ENCODE assay signal across 8 mouse cellular contexts in genomic region chr6:50261922-50262261, GRCm38 (mm10). TPM values are rescaled to one million over a fixed set of nuclear protein-coding genes. Genes with fewer than 3 reads are reported as not detected.
DNase-seq lines count a peak whose midpoint lies in the region; ATAC-seq and TF ChIP-seq lines count a peak whose summit lies in the region.

No protein-coding gene starts in this region.

- no peak for DNase-seq in kidney, postnatal 0 days (ENCODE audit: low spot score)
- no peak for DNase-seq in kidney, postnatal 10 days
- DNase-seq in intestine, embryonic 14.5 days (ENCODE audit: low spot score), result no peak
- no peak for DNase-seq in midbrain, postnatal 0 days (ENCODE audit: low spot score)
- DNase-seq in spleen, postnatal 14 days (ENCODE audit: low spot score in 2 of 2), result no peak
- no peak for DNase-seq in gastrocnemius, postnatal 4 days (ENCODE audit: low spot score in 2 of 2)
- no peak for DNase-seq in layer of hippocampus, adult 9-10 months (ENCODE audit: low spot score)

- peaks cover 11% of the 10 kb centered on the region for H3K4me1 ChIP-seq in kidney, postnatal 0 days (replicated peaks; ENCODE audit: insufficient read depth, low read length)
- peaks cover 13% of the 10 kb centered on the region for H3K4me1 ChIP-seq in embryonic facial prominence, embryonic 13.5 days
- 0 out of 2 replicates have a peak, but pooled peaks cover 5% of the 10 kb centered on the region for H3K4me1 ChIP-seq in intestine, embryonic 14.5 days (replicated peaks; ENCODE audit: control insufficient read depth, insufficient read depth, low read length)
- peaks cover 4% of the 10 kb centered on the region; the same call in 1 of the 2 replicates for H3K4me1 ChIP-seq in midbrain, postnatal 0 days (ENCODE audit: insufficient read depth, low read length)

- H3K9ac ChIP-seq in kidney, postnatal 0 days (ENCODE audit: low read depth, low read length), result peak overlapping the region; percentile 52
- H3K9ac ChIP-seq in embryonic facial prominence, embryonic 13.5 days, result peak overlapping the region; percentile 78
- peak overlapping the region; percentile 61 for H3K9ac ChIP-seq in intestine, embryonic 14.5 days (ENCODE audit: low read length)
- H3K9ac ChIP-seq in midbrain, postnatal 0 days (replicated peaks; ENCODE audit: low read length, poor library complexity, severe bottlenecking), result peak overlapping the region; percentile 70

- H3K27me3 ChIP-seq in kidney, postnatal 0 days (ENCODE audit: insufficient read depth, low read length), result no peaks in the 10 kb centered on the region
- H3K27me3 ChIP-seq in embryonic facial prominence, embryonic 13.5 days, result no peaks in the 10 kb centered on the region
- no peaks in the 10 kb centered on the region for H3K27me3 ChIP-seq in intestine, embryonic 14.5 days (replicated peaks; ENCODE audit: control insufficient read depth, insufficient read depth, low read length)
- H3K27me3 ChIP-seq in midbrain, postnatal 0 days (ENCODE audit: insufficient read depth, low read length), result no peaks in the 10 kb centered on the region

- H3K9me3 ChIP-seq in kidney, postnatal 0 days (replicated peaks; ENCODE audit: low read length), result no peaks in the 10 kb centered on the region
- H3K9me3 ChIP-seq in embryonic facial prominence, embryonic 13.5 days, result no peaks in the 10 kb centered on the region
- no peaks in the 10 kb centered on the region for H3K9me3 ChIP-seq in intestine, embryonic 14.5 days (ENCODE audit: control insufficient read depth, low read length)
- H3K9me3 ChIP-seq in midbrain, postnatal 0 days (ENCODE audit: low read length), result no peaks in the 10 kb centered on the region

- 1% methylated on average over 6 of the region's 6 CpGs for WGBS in kidney, postnatal 0 days
- 3% methylated on average over 6 of the region's 6 CpGs for WGBS in embryonic facial prominence, embryonic 13.5 days
- WGBS in intestine, embryonic 14.5 days, result 2% methylated on average over 6 of the region's 6 CpGs
- under 1% methylated on average over 6 of the region's 6 CpGs for WGBS in midbrain, postnatal 0 days

- peak overlapping the region; percentile 46 for H3K4me3 ChIP-seq in kidney, postnatal 0 days (replicated peaks; ENCODE audit: low read depth, low read length)
- H3K4me3 ChIP-seq in embryonic facial prominence, embryonic 13.5 days, result peak overlapping the region; percentile 56
- peak overlapping the region; percentile 48 for H3K4me3 ChIP-seq in intestine, embryonic 14.5 days (ENCODE audit: low read depth, low read length)
- peak overlapping the region; percentile 53 for H3K4me3 ChIP-seq in midbrain, postnatal 0 days (ENCODE audit: low read depth, low read length)

- H3K4me2 ChIP-seq in kidney, postnatal 0 days (ENCODE audit: low read length), result peak overlapping the region; percentile 73
- H3K4me2 ChIP-seq in embryonic facial prominence, embryonic 13.5 days, result peak overlapping the region; percentile 73
- H3K4me2 ChIP-seq in intestine, embryonic 14.5 days (ENCODE audit: low read length), result peak overlapping the region; percentile 72
- H3K4me2 ChIP-seq in midbrain, postnatal 0 days (ENCODE audit: low read depth, low read length, poor library complexity, severe bottlenecking), result peak overlapping the region; percentile 78

- ATAC-seq in kidney, postnatal 0 days (replicated peaks; ENCODE audit: low FRiP score, low read depth), result peak; percentile 51
- peak; percentile 60; the same call in 1 of the 2 replicates for ATAC-seq in embryonic facial prominence, embryonic 13.5 days (ENCODE audit: insufficient number of reproducible peaks, insufficient read depth, low FRiP score, low TSS enrichment, low read depth)
- ATAC-seq in intestine, embryonic 14.5 days (replicated peaks; ENCODE audit: low FRiP score, low TSS enrichment, low read depth), result no peak; the same call in 1 of the 2 replicates
- no peak; the same call in 1 of the 2 replicates for ATAC-seq in midbrain, postnatal 0 days (ENCODE audit: low FRiP score)

- TF ChIP-seq CTCF in kidney, postnatal 0 days (IDR thresholded peaks at IDR 0.05; ENCODE audit: low read depth), result no peak
- TF ChIP-seq CTCF in midbrain, postnatal 0 days (IDR thresholded peaks at IDR 0.05), result no peak

- peak overlapping the region; percentile 50; the same call in 1 of the 2 replicates for H3K27ac ChIP-seq in kidney, postnatal 0 days
- H3K27ac ChIP-seq in embryonic facial prominence, embryonic 13.5 days, result peak overlapping the region; percentile 72
- H3K27ac ChIP-seq in intestine, embryonic 14.5 days (ENCODE audit: low read depth), result peak overlapping the region; percentile 4; the same call in 1 of the 2 replicates
- peak overlapping the region; percentile 79 for H3K27ac ChIP-seq in midbrain, postnatal 0 days (ENCODE audit: low read depth, low read length)

- no peaks in the 10 kb centered on the region for H3K36me3 ChIP-seq in kidney, postnatal 0 days (ENCODE audit: insufficient read depth, low read length)
- H3K36me3 ChIP-seq in embryonic facial prominence, embryonic 13.5 days, result no peaks in the 10 kb centered on the region
- H3K36me3 ChIP-seq in intestine, embryonic 14.5 days (ENCODE audit: control insufficient read depth, insufficient read depth, low read length), result no peaks in the 10 kb centered on the region
- no peaks in the 10 kb centered on the region for H3K36me3 ChIP-seq in midbrain, postnatal 0 days (ENCODE audit: insufficient read depth, low read length)

RNA-seq across cellular contexts. Expression of gene Gsdme, which starts 1.8 kb away (rescaled TPM):
- 54.5 and 59.5 TPM in 2 replicates for polyA plus RNA-seq in kidney, postnatal 0 days (2015; fragmentation: Nextera tagmentation; extraction: Ambion mirVana)
- 41.1 and 42.5 TPM in 2 replicates for polyA plus RNA-seq in embryonic facial prominence, embryonic 13.5 days (2015; fragmentation: Nextera tagmentation; extraction: Ambion mirVana)
- polyA plus RNA-seq in intestine, embryonic 14.5 days (2014; fragmentation: Nextera tagmentation; extraction: Ambion mirVana), result 35.2 and 37.8 TPM in 2 replicates
- total RNA-seq in midbrain, postnatal 0 days (2014; rRNA removed), result 22.7 and 25.8 TPM in 2 replicates
- polyA plus RNA-seq in midbrain, postnatal 0 days (2015; fragmentation: Nextera tagmentation; extraction: Ambion mirVana), result 88.6 and 89.5 TPM in 2 replicates
- total RNA-seq in gastrocnemius, postnatal 4 days (2021), result 1 to 10 TPM; 3.1 to 4.0 TPM

Comparison
In these comparisons a context has a peak if more than half of its experiments do, and no peak if none do; other contexts are left out.
1. ATAC-seq: peak in kidney, postnatal 0 days (single experiment) and embryonic facial prominence, embryonic 13.5 days (single experiment); none in intestine, embryonic 14.5 days (single experiment) and midbrain, postnatal 0 days (single experiment).
2. H3K27ac ChIP-seq: peak in every context shown above with its lines; median percentile 79 in midbrain, postnatal 0 days; 72 in embryonic facial prominence, embryonic 13.5 days; 50 in kidney, postnatal 0 days; 4 in intestine, embryonic 14.5 days.
3. Peak in every context shown above with its lines, with median percentiles within 50 percentile points of each other: H3K4me2 ChIP-seq, H3K4me3 ChIP-seq and H3K9ac ChIP-seq.